Mouse (Mus musculus) induced T-regulatory cell, adult 2 months (primary cell): Measurements from ENCODE around the gene Macf1.
A peak's percentile ranks its signal among the peaks of the same experiment; 100 is the strongest.

Experiments
- DNase-seq: peaks from one replicate; pipeline ENCODE4 v3.0.0-alpha.2; 2012; ENCODE audit warnings: low read depth

Gene Macf1

GRCm38 (mm10) chr4:123593664-123594063, 90.5 kb downstream of the Macf1 start:
- no peak for DNase-seq

GRCm38 (mm10) chr4:123592046-123592445, 92.1 kb downstream of the Macf1 start:
- no peak for DNase-seq

- no peak for DNase-seq
Measured at GRCm38 (mm10) chr4:123591026-123591635, 93.0 kb downstream of the Macf1 start.

- DNase-seq: no peak
Measured at GRCm38 (mm10) chr4:123589496-123589895, 94.7 kb downstream of the Macf1 start.

GRCm38 (mm10) chr4:123588353-123589301, 95.5 kb downstream of the Macf1 start:
- peak; percentile 66 for DNase-seq

- DNase-seq: no peak
Measured at GRCm38 (mm10) chr4:123587616-123588015, 96.5 kb downstream of the Macf1 start.

GRCm38 (mm10) chr4:123584720-123585093, 99.5 kb downstream of the Macf1 start:
- no peak for DNase-seq

- DNase-seq: peak; percentile 79
Measured at GRCm38 (mm10) chr4:123584084-123584719, 100.0 kb downstream of the Macf1 start.

GRCm38 (mm10) chr4:123577469-123578088, 106.6 kb downstream of the Macf1 start:
- DNase-seq: peak; percentile 78

GRCm38 (mm10) chr4:123572434-123573336, 111.5 kb downstream of the Macf1 start:
- DNase-seq: peak; percentile 70

GRCm38 (mm10) chr4:123571869-123572268, 112.3 kb downstream of the Macf1 start:
- DNase-seq: peak; percentile 83

- peak; percentile 29 for DNase-seq
Measured at GRCm38 (mm10) chr4:123565291-123565861, 118.8 kb downstream of the Macf1 start.

GRCm38 (mm10) chr4:123564051-123564791, 119.9 kb downstream of the Macf1 start:
- DNase-seq: peak; percentile 83

- peak; percentile 18 for DNase-seq
Measured at GRCm38 (mm10) chr4:123562177-123562815, 121.9 kb downstream of the Macf1 start.

- DNase-seq: no peak
Measured at GRCm38 (mm10) chr4:123560896-123561295, 123.3 kb downstream of the Macf1 start.

GRCm38 (mm10) chr4:123558496-123558895, 125.7 kb downstream of the Macf1 start:
- DNase-seq: no peak

GRCm38 (mm10) chr4:123555251-123555650, 128.9 kb downstream of the Macf1 start:
- DNase-seq: no peak

GRCm38 (mm10) chr4:123552689-123553088, 131.5 kb downstream of the Macf1 start:
- no peak for DNase-seq

- DNase-seq: no peak
Measured at GRCm38 (mm10) chr4:123548317-123548716, 135.8 kb downstream of the Macf1 start.

GRCm38 (mm10) chr4:123543691-123544090, 140.5 kb downstream of the Macf1 start:
- no peak for DNase-seq
